Mouse (Mus musculus): ENCODE data around the gene Taar3. TPM values are rescaled to one million over a fixed set of nuclear protein-coding genes. Genes with fewer than 3 reads are reported as not detected.

The Taar3 gene
- total RNA-seq, 2 experiments from 2014 or later, result not detected

GRCm38 (mm10) chr10:23993381-23993780, 44.0 kb downstream of the Taar3 start, which contains the start of gene Taar7a:
Gene Taar7a, minus strand, starts transcription at chr10:23993481.
- no peak for ATAC-seq (ENCODE audit: poor library complexity, severe bottlenecking)

- ATAC-seq (ENCODE audit: poor library complexity, severe bottlenecking), result no peak
These were observed 50.3 kb downstream of the Taar3 start, which contains the start of gene Taar7b for GRCm38 (mm10) chr10:23999639-24000038. Gene Taar7b, plus strand, starts transcription at chr10:23999939.

Other genes starting within 250 kb of the Taar3 start
- gene Rps12, start 162.3 kb upstream of the Taar3 start, total RNA-seq (2015), result 3,100 and 3,214 TPM in 2 replicates
- gene Rps12, start 162.3 kb upstream of the Taar3 start, total RNA-seq (2017), result 812 and 986 TPM in 2 replicates
- 0.18 and 0.34 TPM in 2 replicates for gene Slc18b1, start 152.6 kb upstream of the Taar3 start, total RNA-seq (2015)
- 0.37 TPM in 1 of 2 replicates, not detected in the other for gene Slc18b1, start 152.6 kb upstream of the Taar3 start, total RNA-seq (2017)
- gene Vnn3, start 98.1 kb upstream of the Taar3 start, total RNA-seq (2015), result 2.2 and 4.3 TPM in 2 replicates
- gene Vnn3, start 98.1 kb upstream of the Taar3 start, total RNA-seq (2017), result 7.4 and 11.0 TPM in 2 replicates
- gene Vnn1, start 54.9 kb upstream of the Taar3 start, total RNA-seq (2015), result not detected in 2 replicates
- gene Vnn1, start 54.9 kb upstream of the Taar3 start, total RNA-seq (2017), result not detected in 2 replicates
- not detected in 2 replicates for gene Taar1, start 29.2 kb upstream of the Taar3 start, total RNA-seq (2015)
- not detected in 2 replicates for gene Taar1, start 29.2 kb upstream of the Taar3 start, total RNA-seq (2017)
- gene Taar2, start 11.0 kb upstream of the Taar3 start, total RNA-seq (2015), result not detected in 2 replicates
- not detected in 2 replicates for gene Taar2, start 11.0 kb upstream of the Taar3 start, total RNA-seq (2017)
- gene Taar4, start 10.9 kb downstream of the Taar3 start, total RNA-seq (2015), result not detected in 2 replicates
- not detected in 2 replicates for gene Taar4, start 10.9 kb downstream of the Taar3 start, total RNA-seq (2017)
- not detected in 2 replicates for gene Taar5, start 21.1 kb downstream of the Taar3 start, total RNA-seq (2015)
- not detected in 2 replicates for gene Taar5, start 21.1 kb downstream of the Taar3 start, total RNA-seq (2017)
- not detected in 2 replicates for gene Taar6, start 36.1 kb downstream of the Taar3 start, total RNA-seq (2015)
- not detected in 2 replicates for gene Taar6, start 36.1 kb downstream of the Taar3 start, total RNA-seq (2017)
- not detected in 2 replicates for gene Taar7a, start 43.9 kb downstream of the Taar3 start, total RNA-seq (2015)
- not detected in 2 replicates for gene Taar7a, start 43.9 kb downstream of the Taar3 start, total RNA-seq (2017)
- not detected in 2 replicates for gene Taar7b, start 50.4 kb downstream of the Taar3 start, total RNA-seq (2015)
- gene Taar7b, start 50.4 kb downstream of the Taar3 start, total RNA-seq (2017), result not detected in 2 replicates
- not detected in 2 replicates for gene Taar7d, start 77.7 kb downstream of the Taar3 start, total RNA-seq (2015)
- not detected in 2 replicates for gene Taar7d, start 77.7 kb downstream of the Taar3 start, total RNA-seq (2017)
- not detected in 2 replicates for gene Taar7e, start 88.1 kb downstream of the Taar3 start, total RNA-seq (2015)
- gene Taar7e, start 88.1 kb downstream of the Taar3 start, total RNA-seq (2017), result not detected in 2 replicates
- not detected in 2 replicates for gene Taar7f, start 100.0 kb downstream of the Taar3 start, total RNA-seq (2015)
- gene Taar7f, start 100.0 kb downstream of the Taar3 start, total RNA-seq (2017), result not detected in 2 replicates
- gene Taar8a, start 126.9 kb downstream of the Taar3 start, total RNA-seq (2015), result not detected in 2 replicates
- gene Taar8a, start 126.9 kb downstream of the Taar3 start, total RNA-seq (2017), result not detected in 2 replicates
- not detected in 2 replicates for gene Taar8b, start 142.7 kb downstream of the Taar3 start, total RNA-seq (2015)
- not detected in 2 replicates for gene Taar8b, start 142.7 kb downstream of the Taar3 start, total RNA-seq (2017)
- not detected in 2 replicates for gene Taar8c, start 152.4 kb downstream of the Taar3 start, total RNA-seq (2015)
- not detected in 2 replicates for gene Taar8c, start 152.4 kb downstream of the Taar3 start, total RNA-seq (2017)
- gene Taar9, start 160.0 kb downstream of the Taar3 start, total RNA-seq (2015), result not detected in 2 replicates
- not detected in 2 replicates for gene Taar9, start 160.0 kb downstream of the Taar3 start, total RNA-seq (2017)
- gene Stx7, start 199.7 kb downstream of the Taar3 start, total RNA-seq (2015), result 163 and 174 TPM in 2 replicates
- 174 and 189 TPM in 2 replicates for gene Stx7, start 199.7 kb downstream of the Taar3 start, total RNA-seq (2017)

Measured in megakaryocyte, adult 5-6 weeks (primary cell).